Mouse (Mus musculus) embryonic facial prominence, embryonic 14.5 days (tissue): ENCODE results near the gene Grasp. TPM values are rescaled to one million over a fixed set of nuclear protein-coding genes. Genes with fewer than 3 reads are reported as not detected.
A peak's percentile ranks its signal among the peaks of the same experiment; 100 is the strongest.

Experiments used
- ATAC-seq: fragments of 200-750 bp; cut with Nextera tagmentation; 2 replicates; pipeline ENCODE4 v1.8.0; 2017; ENCODE audit warnings: low read depth, moderate number of reproducible peaks, moderate TSS enrichment
- DNase-seq: peaks from one replicate; pipeline ENCODE4 v3.0.0-alpha.2; 2015; ENCODE audit warnings: low spot score
- H3K27ac ChIP-seq: fragments of 300-500 bp; sonication (generic); replicated peaks from 2 replicates; pipeline ENCODE4 v1.5.1; 2014; ENCODE audit warnings: low read depth, mild to moderate bottlenecking, low read length, moderate library complexity
- H3K27me3 ChIP-seq: fragments of 300-500 bp; sonication (generic); replicated peaks from 2 replicates; pipeline ENCODE4 v1.6.1; 2014; ENCODE audit warnings: low read length; ENCODE audit not compliant: control insufficient read depth, insufficient read depth
- H3K36me3 ChIP-seq: fragments of 300-500 bp; sonication (generic); 2 replicates; pipeline ENCODE4 v1.6.1; 2014; ENCODE audit warnings: low read length, mixed read lengths; ENCODE audit not compliant: control insufficient read depth, insufficient read depth
- H3K4me1 ChIP-seq: fragments of 300-500 bp; sonication (generic); 2 replicates; pipeline ENCODE4 v1.6.1; 2014; ENCODE audit warnings: antibody characterized with exemption, low read length; ENCODE audit not compliant: control insufficient read depth, insufficient read depth
- H3K4me2 ChIP-seq: fragments of 300-500 bp; sonication (generic); 2 replicates; pipeline ENCODE4 v1.6.1; 2014; ENCODE audit warnings: low read depth, mild to moderate bottlenecking, low read length, moderate library complexity, mixed read lengths
- H3K4me3 ChIP-seq: fragments of 300-500 bp; sonication (generic); 2 replicates; pipeline ENCODE4 v1.5.1; 2014; ENCODE audit warnings: low read depth, mild to moderate bottlenecking, low read length
- H3K9ac ChIP-seq: fragments of 300-500 bp; sonication (generic); 2 replicates; pipeline ENCODE4 v1.6.1; 2014; ENCODE audit warnings: low read depth, mild to moderate bottlenecking, low read length, moderate library complexity, mixed read lengths
- H3K9me3 ChIP-seq: fragments of 300-500 bp; sonication (generic); 2 replicates; pipeline ENCODE4 v1.6.1; 2016; ENCODE audit warnings: low read length; ENCODE audit not compliant: control insufficient read depth
- WGBS: fragments of 180-500 bp; shearing (Covaris S2); extraction: QIAGEN DNeasy Blood & Tissue Kit; methylation state at CpG from one replicate; pipeline ENCODE4 v1.1.7; 2014; 5-methylcytosine and 5-hydroxymethylcytosine counted together
- polyA plus RNA-seq: library from polyadenylated mRNA; unstranded; fragments of >200 nt; fragmentation: Nextera tagmentation; extraction: Ambion mirVana; gene quantifications from 2 replicates; pipeline ENCODE4 v1.2.1, GENCODE M21; 2014

The Grasp gene
- polyA plus RNA-seq, 1 experiment from 2014 or later = 7.9 TPM

GRCm38 (mm10) chr15:101198218-101198617, 25.8 kb upstream of the Grasp start:
- Histone ChIP-seq H3K9ac (no peak overlapping the region), H3K4me2 (no peak overlapping the region), H3K4me1 (no peaks in the 10 kb centered on the region), H3K36me3 (peaks cover 86% of the 10 kb centered on the region), H3K27ac (no peak overlapping the region), H3K4me3 (no peak overlapping the region), H3K27me3 (no peaks in the 10 kb centered on the region), H3K9me3 (0 out of 2 replicates have a peak, but pooled peaks cover 4% of the 10 kb centered on the region)
- 25% methylated on average over 3 of the region's 3 CpGs for WGBS
- ATAC-seq (peak; percentile 88), DNase-seq (peak; percentile 82)

DNA sequence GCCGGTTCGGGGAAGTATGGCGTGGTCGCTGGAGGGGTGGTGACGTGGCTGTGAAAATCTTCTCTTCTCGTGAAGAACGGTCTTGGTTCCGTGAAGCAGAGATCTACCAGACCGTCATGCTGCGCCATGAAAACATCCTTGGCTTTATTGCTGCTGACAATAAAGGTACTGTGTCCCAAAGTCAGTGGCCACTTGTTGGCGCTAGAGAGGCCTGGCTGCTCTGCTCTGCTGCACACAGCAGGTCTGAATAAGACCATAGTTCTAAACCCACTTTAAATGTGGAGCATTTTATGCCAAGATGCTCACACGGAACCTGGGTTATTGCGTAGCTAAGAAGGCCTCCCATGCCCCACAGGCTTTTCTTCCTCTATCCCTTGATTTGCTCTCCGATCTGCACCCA, 25.1 kb upstream of the Grasp start:
- Histone ChIP-seq H3K27me3 (no peaks in the 10 kb centered on the region), H3K27ac (no peak overlapping the region), H3K4me3 (no peak overlapping the region), H3K9me3 (0 out of 2 replicates have a peak, but pooled peaks cover 4% of the 10 kb centered on the region), H3K36me3 (peaks cover 90% of the 10 kb centered on the region), H3K4me2 (no peak overlapping the region), H3K4me1 (no peaks in the 10 kb centered on the region), H3K9ac (no peak overlapping the region)
- DNase-seq (no peak), ATAC-seq (no peak)
- WGBS = 88% methylated on average over 14 of the region's 14 CpGs

GRCm38 (mm10) chr15:101200777-101201295, 23.2 kb upstream of the Grasp start:
- Histone ChIP-seq H3K4me1 (no peaks in the 10 kb centered on the region), H3K9ac (no peak overlapping the region), H3K4me3 (no peak overlapping the region), H3K36me3 (peaks cover 84% of the 10 kb centered on the region), H3K4me2 (no peak overlapping the region), H3K27me3 (no peaks in the 10 kb centered on the region), H3K9me3 (0 out of 2 replicates have a peak, but pooled peaks cover 4% of the 10 kb centered on the region), H3K27ac (no peak overlapping the region)
- WGBS = 96% methylated on average over 9 of the region's 9 CpGs
- DNase-seq = no peak
- ATAC-seq = no peak

GRCm38 (mm10) chr15:101201414-101201813, 22.6 kb upstream of the Grasp start:
- H3K9me3 ChIP-seq = 0 out of 2 replicates have a peak, but pooled peaks cover 4% of the 10 kb centered on the region
- no peak overlapping the region for H3K9ac ChIP-seq
- 99% methylated on average over 3 of the region's 3 CpGs for WGBS
- no peak overlapping the region for H3K4me3 ChIP-seq
- peaks cover 84% of the 10 kb centered on the region for H3K36me3 ChIP-seq
- DNase-seq (no peak), ATAC-seq (no peak)
- no peak overlapping the region for H3K27ac ChIP-seq
- H3K27me3 ChIP-seq = no peaks in the 10 kb centered on the region
- H3K4me1 ChIP-seq = no peaks in the 10 kb centered on the region
- no peak overlapping the region for H3K4me2 ChIP-seq

DNA sequence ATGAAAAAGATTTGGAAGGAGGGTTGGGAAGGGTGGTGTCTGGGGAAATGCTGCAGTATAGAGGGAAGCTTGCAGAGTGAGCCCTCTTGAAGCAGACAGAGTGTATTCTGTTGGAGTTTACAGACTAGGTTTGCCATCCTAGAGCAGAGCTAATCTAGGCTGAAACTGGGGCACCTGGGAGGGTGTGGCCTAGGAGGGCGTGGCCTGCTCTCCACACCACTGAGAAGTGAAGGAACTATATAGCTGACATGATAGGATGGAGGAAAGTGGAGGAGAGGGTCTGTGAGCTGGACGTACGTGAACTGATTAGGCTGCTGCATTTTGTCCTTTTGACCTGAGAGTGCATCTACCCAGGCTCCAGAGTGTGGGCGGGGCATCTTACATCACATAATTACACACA, 20.3 kb upstream of the Grasp start:
- Histone ChIP-seq H3K4me3 (no peak overlapping the region), H3K9me3 (0 out of 2 replicates have a peak, but pooled peaks cover 4% of the 10 kb centered on the region), H3K27ac (no peak overlapping the region), H3K27me3 (no peaks in the 10 kb centered on the region), H3K4me1 (no peaks in the 10 kb centered on the region), H3K36me3 (peaks cover 87% of the 10 kb centered on the region), H3K9ac (no peak overlapping the region), H3K4me2 (no peak overlapping the region)
- DNase-seq (no peak), ATAC-seq (no peak)
- 77% methylated on average over 4 of the region's 4 CpGs for WGBS

DNA sequence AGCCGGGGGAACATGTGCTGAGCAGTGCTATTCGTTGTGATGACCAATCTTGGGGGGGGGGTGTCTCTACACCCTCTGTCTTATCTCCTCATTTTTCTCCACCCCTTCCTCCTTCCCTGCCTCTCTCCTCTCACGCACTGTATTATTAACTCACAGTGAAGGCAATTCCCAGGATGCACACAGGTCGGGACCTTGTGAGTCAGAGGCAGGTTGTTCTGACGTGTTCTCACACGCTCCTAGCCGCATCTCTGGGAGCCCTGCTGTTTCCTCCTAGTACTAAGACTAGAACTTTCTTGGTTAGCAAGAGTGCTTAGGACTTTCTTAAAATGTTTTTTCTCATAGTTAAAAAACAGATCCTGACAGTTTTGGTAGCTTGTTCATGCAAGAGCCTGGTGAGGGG, 19.2 kb upstream of the Grasp start:
- H3K9ac ChIP-seq = no peak overlapping the region
- WGBS = 67% methylated on average over 7 of the region's 7 CpGs
- ATAC-seq (no peak), DNase-seq (no peak)
- no peak overlapping the region for H3K4me2 ChIP-seq
- H3K9me3 ChIP-seq = 0 out of 2 replicates have a peak, but pooled peaks cover 4% of the 10 kb centered on the region
- H3K36me3 ChIP-seq = peaks cover 90% of the 10 kb centered on the region
- no peaks in the 10 kb centered on the region for H3K4me1 ChIP-seq
- no peak overlapping the region for H3K27ac ChIP-seq
- H3K27me3 ChIP-seq = no peaks in the 10 kb centered on the region
- H3K4me3 ChIP-seq = no peak overlapping the region

GRCm38 (mm10) chr15:101210228-101210627, 13.8 kb upstream of the Grasp start:
- no peaks in the 10 kb centered on the region for H3K4me1 ChIP-seq
- H3K27me3 ChIP-seq = no peaks in the 10 kb centered on the region
- no peak overlapping the region for H3K27ac ChIP-seq
- H3K36me3 ChIP-seq = peaks cover 81% of the 10 kb centered on the region
- no peak overlapping the region for H3K9ac ChIP-seq
- DNase-seq (peak; percentile 85), ATAC-seq (no peak; the same call in 1 of the 2 replicates)
- no peak overlapping the region for H3K4me2 ChIP-seq
- no peaks in the 10 kb centered on the region for H3K9me3 ChIP-seq
- WGBS = 66% methylated on average over 6 of the region's 6 CpGs
- H3K4me3 ChIP-seq = no peak overlapping the region

- DNase-seq (no peak), ATAC-seq (no peak)
- Histone ChIP-seq H3K9ac (no peak overlapping the region), H3K4me3 (no peak overlapping the region), H3K27ac (no peak overlapping the region), H3K9me3 (no peaks in the 10 kb centered on the region), H3K36me3 (peaks cover 79% of the 10 kb centered on the region), H3K27me3 (no peaks in the 10 kb centered on the region), H3K4me2 (no peak overlapping the region), H3K4me1 (no peaks in the 10 kb centered on the region)
- 90% methylated on average over 14 of the region's 14 CpGs for WGBS
These were observed 12.9 kb upstream of the Grasp start for GRCm38 (mm10) chr15:101210998-101211613.

DNA sequence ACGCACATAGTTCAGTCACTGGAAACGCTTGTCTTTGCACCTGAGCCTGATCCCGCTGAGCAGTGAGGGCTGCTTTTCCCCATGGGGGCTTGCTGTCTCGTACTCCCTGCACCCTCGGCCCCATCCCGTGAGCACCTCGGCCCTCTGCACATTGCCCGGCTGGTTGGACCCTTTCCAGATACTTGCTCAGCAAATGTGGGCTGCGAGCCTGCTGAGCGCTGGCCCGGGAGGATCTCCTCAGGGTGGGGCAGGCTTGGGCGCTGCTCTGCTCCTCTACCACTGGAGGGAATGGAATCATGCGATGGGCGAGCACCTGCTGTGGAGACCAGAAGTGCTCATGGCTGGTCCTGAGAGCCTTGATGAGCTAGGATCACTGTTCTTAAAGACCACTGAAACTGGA, 11.6 kb upstream of the Grasp start:
- Histone ChIP-seq H3K9ac (0 out of 2 replicates have a peak overlapping the region, but pooled peaks have one; percentile 14), H3K9me3 (no peaks in the 10 kb centered on the region), H3K4me2 (no peak overlapping the region), H3K4me3 (no peak overlapping the region), H3K4me1 (no peaks in the 10 kb centered on the region), H3K27me3 (no peaks in the 10 kb centered on the region), H3K27ac (no peak overlapping the region), H3K36me3 (peaks cover 67% of the 10 kb centered on the region)
- ATAC-seq (0 out of 2 replicates have a peak, but pooled peaks have one; percentile 35), DNase-seq (no peak)
- 78% methylated on average over 14 of the region's 14 CpGs for WGBS
